Mouse (Mus musculus) brain, embryonic 14.5 days (tissue): Measurements from ENCODE around the gene Dennd1a. TPM values are rescaled to one million over a fixed set of nuclear protein-coding genes. Genes with fewer than 3 reads are reported as not detected.
A peak's percentile ranks its signal among the peaks of the same experiment; 100 is the strongest.
"Not testable (repeated sequence)": the region's sequence is repeated elsewhere in the genome, so short reads cannot be mapped to it uniquely, and the experiment has no call there.

Source experiments
- DNase-seq: peaks from one replicate; pipeline ENCODE4 v3.0.0-alpha.2; 2011; ENCODE audit warnings: low read depth
- CTCF ChIP-seq: fragments of 200-500 bp; IDR thresholded peaks from 2 replicates; pipeline ENCODE4 v1.5.1; 2012; ENCODE audit warnings: inconsistent platforms, mild to moderate bottlenecking, moderate library complexity, borderline replicate concordance; ENCODE audit not compliant: insufficient read depth, insufficient read length; ENCODE audit errors: extremely low read depth
- POLR2A ChIP-seq: fragments of 200-500 bp; IDR thresholded peaks from 2 replicates; pipeline ENCODE4 v1.6.1; 2012; ENCODE audit warnings: mild to moderate bottlenecking, inconsistent platforms, borderline replicate concordance; ENCODE audit not compliant: poor library complexity, insufficient read depth, insufficient read length, severe bottlenecking; ENCODE audit errors: extremely low read depth
- polyA plus RNA-seq: library from polyadenylated mRNA; depleted of rRNA; stranded (reverse); fragments of >200 nt; gene quantifications from 2 replicates; pipeline ENCODE4 v1.2.3, GENCODE M21; 2012

Dennd1a gene
- polyA plus RNA-seq, 1 experiment = 42.2 TPM

DNA sequence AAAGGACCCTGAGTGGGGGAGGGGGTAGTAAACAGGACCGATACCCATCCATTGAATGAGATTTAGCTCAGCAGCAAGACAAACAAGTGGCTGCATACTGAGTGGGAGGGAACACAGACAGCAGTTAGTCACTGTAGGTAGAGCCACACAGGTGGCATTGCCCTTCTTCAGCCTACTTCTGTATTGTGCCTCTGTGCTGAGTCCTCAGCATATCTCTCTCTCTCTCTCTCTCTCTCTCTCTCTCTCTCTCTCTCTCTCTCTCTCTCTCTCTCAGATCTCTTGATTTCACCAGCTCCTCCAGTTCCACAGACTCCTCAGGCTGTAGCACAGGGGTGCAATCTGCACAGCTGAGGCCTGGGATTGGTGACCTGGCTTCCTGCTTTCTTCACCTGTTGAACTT lies 347.2 kb downstream of the Dennd1a start:
- no peak for TF ChIP-seq CTCF
- no peak for TF ChIP-seq POLR2A
- no peak for DNase-seq

DNA sequence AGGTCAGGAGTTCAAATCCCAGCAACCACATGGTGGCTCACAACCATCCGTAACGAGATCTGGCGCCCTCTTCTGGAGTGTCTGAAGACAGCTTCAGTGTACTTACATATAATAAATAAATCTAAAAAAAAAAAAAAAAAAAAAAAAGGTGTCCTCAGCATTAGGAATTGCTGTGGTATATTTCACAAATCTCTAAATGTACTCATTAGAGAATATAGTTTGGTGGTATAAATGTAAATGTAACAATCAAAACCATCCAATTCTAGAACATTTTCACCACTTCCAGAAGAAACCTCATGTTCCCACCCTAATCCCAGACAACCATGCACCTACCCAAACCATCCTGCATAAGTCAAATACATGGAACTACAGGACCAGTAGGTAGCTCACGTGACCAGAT lies 350.3 kb downstream of the Dennd1a start:
- not testable (repeated sequence) for DNase-seq

DNA sequence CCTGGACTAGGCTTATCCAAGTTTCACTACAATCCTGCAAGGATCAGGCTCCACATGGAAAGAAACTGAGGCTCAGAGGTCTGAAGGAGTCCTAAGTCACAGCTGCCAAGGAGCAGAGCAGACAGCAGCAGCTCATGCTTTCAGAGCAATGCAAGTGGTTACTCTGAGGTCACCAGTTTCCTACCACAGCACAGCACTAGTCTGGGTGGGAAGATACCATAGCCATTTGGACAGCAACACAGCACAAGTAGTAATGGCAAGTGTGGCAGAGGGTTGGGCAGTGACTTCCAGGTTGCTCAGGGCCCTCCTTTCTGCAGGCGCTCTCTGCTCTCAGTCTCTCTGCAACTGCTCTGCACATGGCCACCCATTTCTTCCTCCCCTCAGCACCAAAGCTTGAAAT lies 354.9 kb downstream of the Dennd1a start:
- TF ChIP-seq CTCF = no peak
- no peak for TF ChIP-seq POLR2A
- DNase-seq = no peak

DNA sequence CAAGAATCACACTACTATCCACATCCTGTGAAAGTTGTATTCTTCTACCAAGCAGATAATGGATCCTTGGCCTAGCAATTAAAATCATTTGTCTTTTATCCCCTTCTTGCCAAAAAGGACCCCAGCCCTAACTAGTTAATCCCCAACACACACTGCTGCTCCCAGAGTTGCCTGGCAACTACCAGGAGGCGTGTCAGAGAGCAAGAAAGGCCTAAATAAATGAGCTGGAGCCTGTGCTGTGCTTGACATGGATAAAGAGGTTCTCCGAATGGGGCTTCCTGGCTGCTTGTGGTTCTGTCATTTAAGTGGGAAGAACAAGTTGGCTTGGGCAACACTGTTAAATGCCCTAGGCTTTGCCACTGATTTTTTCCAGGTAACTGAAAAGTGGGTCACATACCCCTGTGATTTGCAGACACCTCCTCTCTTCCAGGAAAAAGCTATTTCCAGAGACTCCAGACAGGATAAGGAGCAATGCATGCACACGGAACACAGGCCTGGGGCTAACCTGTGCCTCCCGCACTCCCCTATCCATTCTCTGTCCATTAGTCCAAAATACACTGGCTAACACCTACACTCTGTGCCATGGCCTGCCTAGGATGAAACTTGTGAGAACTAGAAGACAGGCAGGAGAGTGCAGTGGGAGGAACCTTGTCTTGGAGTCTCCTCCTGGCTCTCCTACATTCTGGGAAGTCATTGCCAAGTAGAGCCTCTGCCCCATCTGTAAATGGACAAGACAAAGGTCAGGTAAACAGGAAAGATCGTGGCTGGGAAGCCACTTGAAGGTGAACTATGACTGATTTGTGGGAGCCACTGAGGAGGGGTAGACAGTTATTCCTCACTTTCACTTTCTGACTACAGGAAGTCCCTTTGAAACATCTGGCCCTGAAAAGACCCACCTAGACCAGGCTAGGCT lies 355.9 kb downstream of the Dennd1a start:
- TF ChIP-seq POLR2A (no peak), CTCF (no peak)

DNA sequence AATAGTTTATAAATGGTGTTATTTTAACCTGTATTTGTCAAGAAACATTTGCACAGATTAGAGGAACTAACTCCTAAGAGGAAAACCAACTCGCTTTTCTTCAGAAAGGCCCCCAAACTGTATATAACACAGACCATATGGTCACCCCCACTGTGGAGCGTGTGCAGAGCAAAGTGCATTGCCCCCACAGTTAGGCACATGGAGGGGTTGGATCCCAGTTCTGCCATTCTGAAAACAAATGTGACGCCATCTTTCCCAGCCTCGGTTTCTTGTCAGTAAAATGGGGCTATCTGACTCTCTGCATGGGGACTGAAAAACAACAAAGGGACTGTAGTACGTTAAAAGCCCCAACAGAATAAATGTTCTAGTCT lies 361.1 kb downstream of the Dennd1a start:
- DNase-seq = no peak
- TF ChIP-seq POLR2A = no peak
- no peak for TF ChIP-seq CTCF

More for the DNA sequence above, 355.9 kb downstream of the Dennd1a start:
- peak; percentile 96 for DNase-seq

DNA sequence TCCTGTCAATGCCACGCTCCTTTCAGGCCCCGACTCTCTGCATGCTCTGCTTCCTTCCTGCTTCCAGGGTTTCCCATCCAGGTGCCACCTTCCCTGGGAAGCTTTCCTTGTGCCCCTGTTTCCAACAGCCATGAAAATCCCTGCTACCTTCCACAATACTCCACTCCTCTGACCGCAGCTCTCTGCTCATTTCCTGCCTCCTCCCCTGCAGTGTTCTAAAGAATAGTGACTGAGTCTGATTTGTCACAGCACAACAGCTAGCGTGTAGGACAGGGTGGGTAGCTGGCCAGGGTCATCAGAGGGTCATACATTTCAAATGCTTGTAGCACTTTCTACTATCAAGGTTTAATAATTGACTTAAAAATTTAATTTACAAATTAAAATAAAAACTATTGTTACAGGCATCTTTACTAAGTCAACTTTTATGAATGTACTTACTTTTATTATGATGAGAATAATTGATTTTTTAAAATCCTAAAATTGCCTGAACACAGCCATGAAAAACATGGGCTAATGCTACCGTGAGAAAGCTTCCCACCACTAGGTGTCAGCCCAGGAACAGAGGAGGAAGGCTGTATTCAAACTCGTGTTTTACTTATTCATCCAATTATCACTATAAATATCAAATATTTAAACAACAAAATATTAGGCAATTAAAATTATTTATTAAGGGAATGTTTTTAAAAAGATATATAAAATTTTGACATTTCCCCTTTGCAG lies 361.6 kb downstream of the Dennd1a start:
- peak; percentile 81; the same call in 1 of the 2 replicates for TF ChIP-seq CTCF
- no peak for TF ChIP-seq POLR2A
- peak; percentile 82 for DNase-seq

DNA sequence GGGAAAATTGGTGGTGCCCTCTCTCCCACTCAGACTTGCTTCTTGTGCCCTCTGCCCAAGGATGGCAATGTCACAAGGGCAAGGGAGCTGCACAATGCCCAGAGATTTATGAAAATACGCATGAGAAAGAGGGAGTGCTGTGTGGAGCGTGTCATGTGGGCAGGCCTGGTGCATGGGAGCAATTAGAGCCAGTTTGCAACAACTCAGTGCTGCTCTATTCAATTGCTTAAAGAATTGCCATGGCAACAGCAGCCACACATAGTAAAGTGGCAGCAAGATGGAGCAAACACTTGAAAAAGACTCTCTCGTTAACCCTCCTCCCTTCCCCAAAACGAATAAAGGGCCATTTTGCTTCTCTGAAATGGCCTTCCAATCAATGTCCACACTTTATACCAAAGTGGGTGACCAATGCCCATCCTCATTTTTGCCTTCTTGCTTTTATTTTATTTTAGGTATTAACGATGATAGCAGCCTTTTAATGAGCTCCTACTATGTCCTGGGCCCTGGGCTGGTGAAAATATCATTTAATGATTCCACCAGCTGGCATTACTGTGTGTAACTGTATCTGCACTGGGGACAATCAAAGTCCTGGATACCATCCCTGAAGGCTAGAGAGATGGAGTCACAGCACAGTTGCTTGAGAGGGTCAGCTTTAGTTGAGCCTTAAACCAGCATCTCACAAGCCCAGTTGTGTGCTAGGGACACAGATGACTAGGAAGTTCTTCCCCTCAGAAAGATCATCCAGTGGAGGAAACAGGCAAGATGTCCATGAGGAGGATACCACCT lies 378.3 kb downstream of the Dennd1a start:
- TF ChIP-seq CTCF (no peak), POLR2A (no peak)
- peak; percentile 93 for DNase-seq

DNA sequence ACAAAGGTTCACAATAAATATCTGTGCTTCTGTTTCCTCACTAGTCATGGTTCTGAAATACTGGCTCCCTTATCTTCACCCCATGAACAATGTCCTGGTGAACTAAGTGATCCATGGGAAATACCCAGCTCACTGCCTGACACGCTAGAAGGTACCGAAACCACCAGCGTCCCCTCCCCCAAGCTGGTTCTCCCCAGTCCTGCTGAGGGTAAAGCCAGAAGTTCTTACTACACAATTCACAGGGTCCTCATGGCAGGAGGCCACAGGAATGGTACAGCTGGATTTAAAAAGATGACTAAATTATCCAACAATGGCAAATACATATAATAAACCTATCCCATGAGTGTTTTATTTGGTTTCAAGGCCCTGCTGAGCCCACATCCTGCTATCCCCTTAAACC lies 378.9 kb downstream of the Dennd1a start:
- TF ChIP-seq CTCF = no peak
- TF ChIP-seq POLR2A = no peak
- DNase-seq = peak; percentile 24

DNA sequence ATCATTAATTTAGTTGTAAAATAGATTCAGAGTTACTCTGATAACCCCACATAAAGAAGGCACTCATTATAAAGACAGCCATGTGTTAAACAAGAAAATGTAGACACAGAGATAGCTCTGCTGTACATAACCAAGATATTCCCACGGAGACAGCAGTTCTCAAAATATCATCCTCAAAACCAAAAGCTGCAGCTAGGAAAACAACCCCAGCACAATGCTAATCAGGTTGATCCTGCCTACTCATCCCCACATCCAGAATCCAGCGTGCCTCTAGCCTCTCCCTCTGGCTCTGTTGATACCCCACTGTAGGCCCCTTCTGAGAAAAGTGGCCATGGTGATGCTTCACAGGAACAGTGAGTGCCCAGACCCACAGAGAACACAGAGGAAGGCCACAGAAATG lies 380.9 kb downstream of the Dennd1a start:
- DNase-seq = no peak
- TF ChIP-seq POLR2A (no peak), CTCF (no peak)

DNA sequence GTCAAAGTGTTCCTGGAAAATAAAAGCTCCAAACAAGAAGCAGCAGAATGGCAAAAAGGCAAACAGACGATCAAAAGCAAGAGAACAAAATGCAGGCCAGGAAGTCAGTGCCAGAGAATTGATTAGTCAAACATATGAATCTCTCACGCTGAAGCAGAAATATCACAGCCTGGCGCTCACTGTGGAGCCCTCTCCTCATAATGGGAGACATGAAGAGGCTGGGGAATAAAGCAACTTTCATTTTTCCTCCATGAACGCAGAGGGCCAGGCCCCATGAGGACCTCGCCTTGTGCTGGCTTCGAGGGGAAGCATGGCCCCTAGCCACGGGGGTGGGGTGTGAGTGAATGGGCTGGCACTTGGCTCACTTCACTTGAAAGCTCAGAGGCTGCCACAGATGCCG lies 383.9 kb downstream of the Dennd1a start:
- TF ChIP-seq POLR2A = no peak
- TF ChIP-seq CTCF = no peak
- peak; percentile 56 for DNase-seq

DNA sequence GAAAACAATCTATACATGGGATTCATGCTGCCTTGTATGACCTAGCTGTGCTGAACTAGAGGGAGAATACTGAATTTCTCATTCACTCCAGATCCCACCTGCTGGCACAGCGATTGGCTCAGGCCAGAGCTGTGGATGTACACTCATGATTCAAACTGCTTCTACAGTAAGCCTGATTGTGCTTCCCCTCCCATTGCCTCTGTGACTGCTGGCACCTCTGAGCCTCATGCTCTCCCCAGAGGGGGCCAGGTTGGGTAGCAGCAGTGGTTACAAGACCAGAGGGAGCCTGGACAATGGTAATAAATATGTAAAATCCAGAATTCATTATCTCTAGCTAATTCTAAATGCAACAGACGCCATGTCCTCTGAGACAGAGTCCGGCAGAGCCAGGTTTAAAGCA lies 404.0 kb downstream of the Dennd1a start:
- DNase-seq = peak; percentile 37
- TF ChIP-seq POLR2A = no peak
- TF ChIP-seq CTCF = no peak
